Mouse (Mus musculus) fat pad, adult 2 months (tissue): Measurements from ENCODE around the gene Glyctk.

Experiments used
- DNase-seq: peaks from one replicate; pipeline ENCODE4 v3.0.0-alpha.2; 2011; ENCODE audit warnings: low read depth, low spot score; ENCODE audit errors: extremely low read depth

The Glyctk gene

DNA sequence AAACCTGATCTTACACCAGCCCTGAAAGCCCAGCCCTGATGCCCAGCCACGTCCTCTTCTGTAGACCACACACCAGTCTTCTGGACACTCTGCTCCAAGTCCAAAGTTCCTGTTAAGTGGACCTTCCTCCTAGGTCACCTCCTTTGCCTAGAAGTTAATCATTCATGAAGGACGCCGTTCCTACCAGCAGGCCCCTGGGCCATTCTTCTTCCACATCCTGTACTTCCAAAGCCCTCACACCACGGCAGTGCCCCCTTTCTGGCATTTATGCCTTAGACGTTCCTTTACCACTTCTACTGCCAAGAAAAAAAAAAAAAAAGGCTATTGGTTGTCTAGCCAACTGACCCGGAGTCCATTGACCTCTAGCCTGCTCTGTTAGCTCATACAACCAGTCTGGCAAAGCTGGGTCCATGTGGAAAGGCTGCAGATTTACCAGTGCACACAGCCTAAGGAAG, at the start of gene Glyctk:
Gene Glyctk, minus strand, starts transcription at position 102 of the 455 bp plus-strand sequence.
- no peak for DNase-seq

GRCm38 (mm10) chr9:106206515-106206914, 48.6 kb upstream of the Glyctk start:
- no peak for DNase-seq

GRCm38 (mm10) chr9:106205713-106206290, 47.9 kb upstream of the Glyctk start:
- DNase-seq: no peak

DNA sequence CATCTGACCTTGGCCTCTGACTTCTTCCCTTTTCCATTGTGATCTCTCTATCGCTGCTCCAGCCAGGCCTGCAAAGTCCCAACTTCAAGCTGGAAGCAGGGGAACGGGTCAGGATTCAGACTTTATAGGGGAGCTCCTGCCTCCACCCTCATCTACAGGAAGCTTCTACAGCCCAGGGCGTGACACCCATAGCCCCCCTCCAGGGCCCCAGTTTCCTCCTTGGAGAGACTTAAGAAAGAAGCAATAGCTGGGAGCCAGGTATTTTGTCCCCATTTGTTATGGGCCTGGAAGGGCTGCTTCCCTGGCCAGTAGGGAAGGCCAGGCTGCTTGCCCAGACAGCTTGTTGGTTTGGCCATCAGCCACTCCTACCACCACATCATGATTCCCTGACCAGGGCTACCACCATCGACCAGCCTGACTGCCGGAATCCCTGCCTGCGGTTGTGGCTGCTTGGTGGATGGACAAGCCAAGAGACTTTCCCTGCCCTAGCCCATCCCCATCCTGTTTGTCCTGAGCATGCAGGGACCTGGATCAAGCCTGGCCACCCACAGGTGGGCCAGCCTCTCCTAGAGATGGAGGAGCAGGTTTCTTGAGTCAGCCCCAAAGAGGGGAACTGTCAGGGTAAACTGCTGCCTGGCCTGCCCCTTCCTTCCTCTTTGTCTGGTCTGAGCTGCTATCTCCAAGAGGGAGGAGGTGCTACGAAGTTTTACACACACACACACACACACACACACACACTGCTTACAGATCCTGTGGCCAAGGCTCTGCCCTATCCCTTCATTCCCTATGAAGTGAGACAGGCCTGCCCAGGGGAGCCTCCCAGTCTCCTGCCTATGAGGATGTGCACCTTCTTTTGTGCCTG, 46.3 kb upstream of the Glyctk start:
- no peak for DNase-seq

DNA sequence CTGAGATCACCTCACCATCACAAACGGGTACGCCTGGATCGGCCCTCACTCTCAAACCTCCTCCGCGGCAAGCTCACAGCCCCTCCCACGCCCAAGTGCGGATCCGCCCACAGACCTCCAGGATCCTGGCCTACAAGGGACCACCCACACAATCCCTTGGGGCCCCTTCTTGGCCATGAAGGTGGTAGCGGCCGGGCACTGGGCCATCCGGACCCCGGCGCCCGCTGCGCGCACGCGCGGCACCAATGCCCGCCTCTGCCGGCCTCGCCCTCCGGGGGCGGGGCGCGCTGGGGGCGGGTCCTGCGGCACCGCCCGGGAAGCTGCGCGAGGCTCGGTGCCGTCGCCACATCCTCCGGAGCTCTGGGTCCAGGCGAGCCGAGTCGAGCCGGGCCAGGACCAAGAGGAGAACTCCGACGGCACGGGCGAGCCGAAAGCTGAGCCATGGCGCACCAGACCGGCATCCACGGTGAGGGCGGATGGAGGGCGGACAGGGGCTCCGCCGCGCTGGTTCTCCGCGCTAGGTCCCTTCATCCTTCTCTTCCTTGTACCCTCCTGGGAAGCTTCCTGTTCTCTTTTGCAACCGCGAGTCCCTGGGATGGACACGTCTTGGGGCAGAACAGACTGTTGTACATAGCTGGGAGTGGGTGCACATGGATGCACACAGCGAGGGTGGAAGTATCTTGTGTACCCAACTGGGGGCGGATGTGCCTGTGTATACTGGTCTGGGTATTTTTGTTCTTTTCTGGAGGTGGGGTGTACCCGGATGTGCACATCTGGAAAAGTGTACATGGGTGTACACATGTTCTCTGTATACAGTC, 45.1 kb upstream of the Glyctk start, which contains the start of gene Twf2:
Gene Twf2, plus strand, starts transcription at position 290 of the 818 bp plus-strand sequence.
- DNase-seq: no peak

- DNase-seq: no peak
Observed at GRCm38 (mm10) chr9:106201895-106202294, 44.0 kb upstream of the Glyctk start.

GRCm38 (mm10) chr9:106199535-106200272, 41.8 kb upstream of the Glyctk start, which contains the start of gene Ppm1m:
TSS of gene Ppm1m (minus strand) at chr9:106199746.
- DNase-seq: no peak

- DNase-seq: no peak
Observed at GRCm38 (mm10) chr9:106198962-106199458, 41.1 kb upstream of the Glyctk start.

- no peak for DNase-seq
Observed at GRCm38 (mm10) chr9:106197732-106198131, 39.8 kb upstream of the Glyctk start.

DNA sequence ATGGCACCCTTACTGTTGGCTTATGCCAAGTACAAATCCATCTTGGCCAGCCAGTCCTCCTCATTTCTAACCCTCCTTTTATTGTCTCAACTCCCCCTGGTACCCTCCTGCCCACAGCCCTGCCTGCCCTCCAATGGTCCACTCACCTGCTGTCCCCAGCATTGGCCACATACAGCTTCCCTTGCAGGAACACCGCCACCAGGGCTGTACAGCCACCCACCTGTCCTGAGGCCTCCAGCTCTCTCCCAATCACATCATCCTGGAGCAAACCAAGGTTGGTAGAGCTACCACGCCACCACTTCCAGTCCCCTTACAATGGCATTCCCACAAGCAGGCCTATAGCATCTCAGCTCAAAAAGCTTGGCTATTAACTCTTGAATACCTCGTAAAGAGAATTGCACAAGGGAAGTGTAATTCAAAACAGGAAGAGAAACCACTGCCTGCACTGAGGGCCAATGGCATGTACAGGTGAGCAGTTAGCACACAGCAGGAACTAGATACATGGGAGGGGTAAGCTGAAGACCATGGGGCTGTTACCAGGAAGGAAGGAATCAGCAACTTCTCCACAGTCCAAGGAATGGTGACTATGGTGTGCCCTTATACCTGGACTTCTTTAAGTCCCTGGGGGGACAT, 39.3 kb upstream of the Glyctk start:
- no peak for DNase-seq

- DNase-seq: no peak
Observed at GRCm38 (mm10) chr9:106195693-106196092, 37.8 kb upstream of the Glyctk start.

GRCm38 (mm10) chr9:106193930-106194807, 36.2 kb upstream of the Glyctk start:
- no peak for DNase-seq

DNA sequence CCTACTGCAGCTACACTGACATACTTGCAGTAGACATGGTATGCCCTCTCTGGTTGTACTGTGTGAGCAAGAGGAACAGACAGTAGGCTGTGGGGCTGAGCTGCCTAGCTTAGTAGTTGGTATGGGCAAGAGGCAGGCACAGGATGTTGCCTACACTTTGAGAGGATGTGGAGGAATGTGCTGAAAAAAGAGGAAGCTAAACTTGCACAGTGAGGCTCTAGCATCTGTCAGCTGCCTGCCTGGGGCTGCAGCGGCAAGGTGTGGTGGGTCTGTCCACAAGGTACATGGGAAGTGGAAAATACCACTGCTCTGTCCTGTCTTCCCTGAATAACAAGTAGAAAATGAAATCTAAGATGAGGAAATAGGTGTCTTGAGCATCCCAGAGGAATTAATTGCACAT, 35.1 kb upstream of the Glyctk start:
- DNase-seq: no peak

DNA sequence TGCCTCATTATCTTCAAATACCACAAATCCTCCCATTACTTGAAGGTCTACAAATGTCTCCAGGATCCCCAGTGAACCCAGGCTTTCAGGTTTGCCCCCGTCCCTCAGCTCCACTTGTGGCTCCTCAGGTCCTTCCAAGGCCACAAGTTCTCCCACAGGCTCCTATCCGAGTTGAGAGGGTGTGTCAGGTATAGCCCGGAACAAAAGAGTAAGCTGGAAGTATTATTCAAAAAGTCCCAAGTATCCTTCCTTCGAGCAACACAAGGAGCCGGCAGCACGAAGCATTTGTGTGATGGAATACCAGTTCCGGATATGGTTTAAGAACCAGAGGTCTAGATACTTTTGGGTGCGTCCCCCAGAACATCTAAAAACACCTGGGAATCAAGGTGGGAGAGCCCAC, 34.1 kb upstream of the Glyctk start:
- DNase-seq: no peak

DNA sequence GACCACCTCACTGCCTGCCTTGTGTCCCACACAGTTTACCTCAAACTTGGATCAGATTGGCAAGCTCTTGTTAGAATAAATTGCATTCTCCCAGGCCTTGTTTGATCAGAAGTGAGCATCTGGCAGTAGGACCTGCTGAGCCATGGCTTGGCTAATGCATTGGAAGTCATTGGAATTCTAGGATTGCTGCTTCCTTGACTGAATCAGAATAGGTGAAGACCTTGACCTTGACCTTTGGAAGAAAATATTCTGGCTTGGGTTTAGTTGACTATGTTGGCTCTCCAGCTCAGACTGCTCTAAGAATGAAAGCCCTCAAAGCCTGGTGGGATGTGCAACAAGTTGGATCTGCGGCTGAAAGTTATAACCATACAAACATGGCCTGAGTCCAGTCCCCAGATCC, 33.4 kb upstream of the Glyctk start:
- no peak for DNase-seq

DNA sequence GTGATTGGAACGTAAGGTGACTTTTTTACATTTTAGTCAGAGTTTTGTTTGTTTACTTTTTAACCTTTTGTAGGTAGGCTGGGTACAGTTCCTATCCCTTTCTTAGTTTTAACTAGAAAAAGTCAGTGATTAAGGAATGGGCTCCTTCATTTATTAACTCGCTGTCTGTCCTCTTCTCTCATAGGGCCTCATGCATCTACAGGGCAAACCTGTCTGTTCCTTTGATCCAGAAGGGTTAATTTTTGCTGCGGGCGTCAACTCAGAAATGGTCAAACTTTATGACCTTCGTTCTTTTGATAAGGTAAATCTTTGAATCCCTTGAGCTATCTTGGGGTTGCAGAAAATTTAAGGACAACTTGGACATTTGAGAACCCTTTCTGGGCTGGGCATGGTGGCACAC, 26.1 kb upstream of the Glyctk start:
- DNase-seq: no peak

DNA sequence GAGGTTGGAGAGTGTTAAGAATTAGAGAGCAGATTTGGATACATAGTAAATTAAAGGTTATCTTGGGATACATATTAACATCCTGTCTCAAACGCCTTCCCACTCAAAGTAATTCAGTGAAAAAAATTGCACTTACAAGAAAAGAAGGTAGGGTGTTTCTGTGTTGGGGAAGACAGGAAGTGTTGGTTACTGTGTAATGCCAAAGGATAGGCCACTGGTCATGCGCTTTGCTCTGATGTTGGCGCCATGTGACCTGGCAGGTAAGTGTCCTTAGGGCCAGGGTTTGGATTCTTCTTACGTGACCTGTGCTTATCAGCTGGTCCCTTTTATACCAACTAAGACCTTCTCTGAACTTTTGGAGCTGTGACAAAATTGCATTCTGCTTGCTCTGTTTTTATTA, 24.2 kb upstream of the Glyctk start:
- DNase-seq: no peak

- DNase-seq: no peak
Observed at GRCm38 (mm10) chr9:106179964-106180363, 22.0 kb upstream of the Glyctk start.

DNA sequence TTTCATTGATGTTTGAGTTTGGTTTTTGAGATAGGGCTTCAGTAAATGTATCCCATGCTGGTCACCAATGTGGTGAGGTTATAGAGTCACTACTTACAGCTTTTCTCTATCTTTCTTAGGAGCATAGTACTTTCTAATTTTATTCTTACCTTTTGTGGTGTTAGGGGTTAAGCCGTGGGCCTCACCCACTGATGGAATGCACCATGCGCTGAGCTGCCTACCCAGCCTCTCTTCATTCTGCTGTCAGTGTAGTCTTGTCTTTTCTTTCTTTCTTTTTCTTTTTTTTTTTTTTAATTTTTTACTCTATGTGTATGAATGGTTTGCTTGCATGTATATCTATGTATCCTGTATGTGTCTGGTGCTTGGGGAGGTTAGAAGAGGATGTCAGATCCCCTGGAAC, 21.5 kb upstream of the Glyctk start:
- DNase-seq: no peak
